Mouse (Mus musculus): ENCODE results near the gene Preb.

Gene Preb

GRCm38 (mm10) chr5:30921256-30922033 is 38.7 kb downstream of the Preb start, which contains the start of gene Khk:
TSS of gene Khk (plus strand) at chr5:30921431.
- DNase-seq: peak; percentile 97 to 99

- peak in 1 of 2 experiments; percentile 26 for DNase-seq
These were observed 39.5 kb downstream of the Preb start for GRCm38 (mm10) chr5:30920621-30921020.

GRCm38 (mm10) chr5:30919831-30920614 is 40.1 kb downstream of the Preb start:
- no peak for DNase-seq

- DNase-seq: no peak
These were observed 41.5 kb downstream of the Preb start for GRCm38 (mm10) chr5:30918691-30919090.

GRCm38 (mm10) chr5:30917891-30918670 is 42.1 kb downstream of the Preb start:
- no peak for DNase-seq

GRCm38 (mm10) chr5:30917348-30917747 is 42.8 kb downstream of the Preb start:
- DNase-seq: no peak

- DNase-seq: no peak
These were observed 43.3 kb downstream of the Preb start for GRCm38 (mm10) chr5:30916841-30917240.

- DNase-seq: peak; percentile 79 to 83
These were observed 44.2 kb downstream of the Preb start for GRCm38 (mm10) chr5:30915974-30916433.

- DNase-seq: no peak
These were observed 44.7 kb downstream of the Preb start for GRCm38 (mm10) chr5:30915456-30915855.

- DNase-seq: no peak
These were observed 45.3 kb downstream of the Preb start for GRCm38 (mm10) chr5:30914849-30915248.

- DNase-seq: no peak
These were observed 46.0 kb downstream of the Preb start for GRCm38 (mm10) chr5:30914101-30914635.

- DNase-seq: no peak
These were observed 46.9 kb downstream of the Preb start, which contains the start of gene Emilin1 for GRCm38 (mm10) chr5:30913060-30913841. TSS of gene Emilin1 (plus strand) at chr5:30913402.

- DNase-seq: no peak
These were observed 48.0 kb downstream of the Preb start for GRCm38 (mm10) chr5:30912156-30912555.

GRCm38 (mm10) chr5:30910481-30910880 is 49.7 kb downstream of the Preb start:
- no peak for DNase-seq

GRCm38 (mm10) chr5:30909863-30910262 is 50.3 kb downstream of the Preb start:
- DNase-seq: no peak

- no peak for DNase-seq
These were observed 50.9 kb downstream of the Preb start for GRCm38 (mm10) chr5:30909300-30909659.

GRCm38 (mm10) chr5:30908426-30909299 is 51.5 kb downstream of the Preb start:
- peak in 1 of 2 experiments; percentile 25 for DNase-seq

- DNase-seq: peak; percentile 93 to 94
These were observed 52.6 kb downstream of the Preb start, which contains the start of gene Ost4 for GRCm38 (mm10) chr5:30907413-30908059. TSS of gene Ost4 (minus strand) at chr5:30907788.

GRCm38 (mm10) chr5:30901860-30902259 is 58.3 kb downstream of the Preb start:
- no peak for DNase-seq

Data from cerebellum, postnatal 14 days (tissue).